ENCODE assay signal across 21 mouse cellular contexts in genomic region chr16:91229072-91229348, GRCm38 (mm10). TPM values are rescaled to one million over a fixed set of nuclear protein-coding genes. Genes with fewer than 3 reads are reported as not detected.
DNase-seq lines count a peak whose midpoint lies in the region; ATAC-seq and TF ChIP-seq lines count a peak whose summit lies in the region.
"Had no signal": no experiment of that assay in that cellular context is flagged by ENCODE, and none has a peak within 500 bp of the region (broad histone marks: within the 10 kb centered on the region; RNA-seq: fewer than 3 reads in every experiment).

No protein-coding gene starts in this region.

- H3K27ac ChIP-seq in layer of hippocampus, adult 2 months: peak overlapping the region; percentile 46; the same call in 1 of the 2 replicates
- no peak overlapping the region for H3K27ac ChIP-seq in forebrain, embryonic 11.5 days (ENCODE audit: low read depth, low read length)
- no peak overlapping the region; the same call in 1 of the 2 replicates for H3K27ac ChIP-seq in hindbrain, embryonic 16.5 days (ENCODE audit: low read depth, low read length)
- H3K27ac ChIP-seq in neural tube, embryonic 14.5 days (ENCODE audit: low read depth, low read length): no peak overlapping the region
- H3K27ac ChIP-seq: embryonic facial prominence, embryonic 12.5 days; heart, adult 2 months; intestine, embryonic 15.5 days; macrophage had no signal

- no peaks in the 10 kb centered on the region for H3K9me3 ChIP-seq in forebrain, embryonic 11.5 days (ENCODE audit: control insufficient read depth, low read length)
- H3K9me3 ChIP-seq in hindbrain, embryonic 16.5 days (ENCODE audit: control insufficient read depth, low read length): no peaks in the 10 kb centered on the region
- H3K9me3 ChIP-seq in neural tube, embryonic 14.5 days (ENCODE audit: control insufficient read depth, low read length): no peaks in the 10 kb centered on the region
- H3K9me3 ChIP-seq: embryonic facial prominence, embryonic 12.5 days; intestine, embryonic 15.5 days had no signal

- WGBS in forebrain, embryonic 11.5 days: 2% methylated on average over 10 of the region's 10 CpGs
- WGBS in hindbrain, embryonic 16.5 days: 2% methylated on average over 10 of the region's 10 CpGs
- under 1% methylated on average over 10 of the region's 10 CpGs for WGBS in neural tube, embryonic 14.5 days

- TF ChIP-seq CTCF in layer of hippocampus, adult 2 months (conservative IDR thresholded peaks at IDR 0.05): no peak

- H3K36me3 ChIP-seq in forebrain, embryonic 11.5 days (ENCODE audit: control insufficient read depth, insufficient read depth, low read length): no peaks in the 10 kb centered on the region
- no peaks in the 10 kb centered on the region for H3K36me3 ChIP-seq in hindbrain, embryonic 16.5 days (ENCODE audit: control insufficient read depth, insufficient read depth, low read length)
- H3K36me3 ChIP-seq in neural tube, embryonic 14.5 days (ENCODE audit: control insufficient read depth, insufficient read depth, low read length): no peaks in the 10 kb centered on the region
- H3K36me3 ChIP-seq: embryonic facial prominence, embryonic 12.5 days; intestine, embryonic 15.5 days had no signal

- H3K4me3 ChIP-seq in layer of hippocampus, adult 2 months: peak overlapping the region; percentile 48; the same call in 1 of the 2 replicates
- H3K4me3 ChIP-seq in forebrain, embryonic 11.5 days (ENCODE audit: low read depth, low read length): peak overlapping the region; percentile 50
- peak overlapping the region; percentile 40 for H3K4me3 ChIP-seq in hindbrain, embryonic 16.5 days (ENCODE audit: low read length)
- H3K4me3 ChIP-seq in neural tube, embryonic 14.5 days (ENCODE audit: low read depth, low read length): peak overlapping the region; percentile 10; the same call in 1 of the 2 replicates
- H3K4me3 ChIP-seq: embryonic facial prominence, embryonic 12.5 days; heart, adult 2 months; intestine, embryonic 15.5 days had no signal

- peak overlapping the region; percentile 61 for H3K4me2 ChIP-seq in forebrain, embryonic 11.5 days (ENCODE audit: low read depth, low read length, severe bottlenecking)
- peak overlapping the region; percentile 29; the same call in 1 of the 2 replicates for H3K4me2 ChIP-seq in hindbrain, embryonic 16.5 days (ENCODE audit: low read length)
- no peak overlapping the region for H3K4me2 ChIP-seq in neural tube, embryonic 14.5 days (ENCODE audit: low read depth, low read length)
- H3K4me2 ChIP-seq: embryonic facial prominence, embryonic 12.5 days; intestine, embryonic 15.5 days; lung, embryonic 14.5 days had no signal

- peaks cover 94% of the 10 kb centered on the region for H3K27me3 ChIP-seq in forebrain, embryonic 11.5 days (ENCODE audit: control insufficient read depth, insufficient read depth, low read length)
- H3K27me3 ChIP-seq in hindbrain, embryonic 16.5 days (replicated peaks; ENCODE audit: control insufficient read depth, insufficient read depth, low read length): peaks cover 67% of the 10 kb centered on the region
- H3K27me3 ChIP-seq in neural tube, embryonic 14.5 days (ENCODE audit: control insufficient read depth, insufficient read depth, low read length): peaks cover 79% of the 10 kb centered on the region

- peak overlapping the region; percentile 54 for H3K9ac ChIP-seq in forebrain, embryonic 11.5 days (ENCODE audit: low read length)
- H3K9ac ChIP-seq in hindbrain, embryonic 16.5 days (ENCODE audit: low read depth, low read length): peak overlapping the region; percentile 2; the same call in 1 of the 2 replicates
- no peak overlapping the region for H3K9ac ChIP-seq in neural tube, embryonic 14.5 days (replicated peaks; ENCODE audit: low read depth, low read length)
- H3K9ac ChIP-seq: embryonic facial prominence, embryonic 12.5 days; intestine, embryonic 15.5 days; lung, embryonic 14.5 days had no signal

- no peak for DNase-seq in layer of hippocampus, adult 2 months (ENCODE audit: low spot score in 2 of 2)
- DNase-seq in layer of hippocampus, postnatal 36 days: no peak
- peak; percentile 62 for DNase-seq in forebrain, embryonic 11.5 days (ENCODE audit: low spot score)
- DNase-seq in heart, adult 18-20 months: no peak
- no peak for DNase-seq in spleen, postnatal 36 days (ENCODE audit: low spot score in 2 of 2)
- DNase-seq: adrenal gland, adult 2 months; cerebellum, adult 9-10 months; heart, adult 2 months; heart, postnatal 10 days; lung, embryonic 14.5 days; right cerebral cortex, postnatal 14 days; thymus, postnatal 4 days had no signal

- ATAC-seq in forebrain, embryonic 11.5 days (replicated peaks; ENCODE audit: low FRiP score): no peak
- no peak for ATAC-seq in hindbrain, embryonic 16.5 days
- ATAC-seq in neural tube, embryonic 14.5 days (ENCODE audit: low read depth): no peak
- ATAC-seq: intestine, embryonic 15.5 days had no signal

- H3K4me1 ChIP-seq in forebrain, embryonic 11.5 days (replicated peaks; ENCODE audit: control insufficient read depth, insufficient read depth, low read length): peaks cover 25% of the 10 kb centered on the region; the same call in 1 of the 2 replicates
- H3K4me1 ChIP-seq in hindbrain, embryonic 16.5 days (ENCODE audit: control insufficient read depth, insufficient read depth, low read depth, low read length): peaks cover 17% of the 10 kb centered on the region
- H3K4me1 ChIP-seq in neural tube, embryonic 14.5 days (ENCODE audit: control insufficient read depth, insufficient read depth, low read length): 0 out of 2 replicates have a peak, but pooled peaks cover 3% of the 10 kb centered on the region

RNA-seq across cellular contexts. Expression of gene Olig2, which starts 3.8 kb away (rescaled TPM):
- 10 to 100 TPM; 25.2 to 27.1 TPM for total RNA-seq in layer of hippocampus, adult 2 months (2021)
- 10 to 100 TPM; 29.1 to 33.7 TPM for total RNA-seq in layer of hippocampus, postnatal 36 days (2021)
- 20.3 and 27.4 TPM in 2 replicates for polyA plus RNA-seq in forebrain, embryonic 11.5 days (2014; fragmentation: Nextera tagmentation; extraction: Ambion mirVana)
- polyA plus RNA-seq in hindbrain, embryonic 16.5 days (2015; fragmentation: Nextera tagmentation; extraction: Ambion mirVana): 6.1 and 11.4 TPM in 2 replicates
- 6.5 and 8.3 TPM in 2 replicates for polyA plus RNA-seq in neural tube, embryonic 14.5 days (2014; fragmentation: Nextera tagmentation; extraction: Ambion mirVana)
- not detected for total RNA-seq in heart, adult 18-20 months (2021)
- total RNA-seq: adrenal gland, adult 2 months; gastrocnemius, adult 8-10 months; heart, adult 2 months; heart, postnatal 10 days; liver, adult 2 months; MEL had no signal
- polyA plus RNA-seq: adrenal gland, adult 2 months; heart, adult 2 months; intestine, embryonic 15.5 days; kidney, embryonic 16.5 days; liver, adult 2 months; lung, embryonic 14.5 days; macrophage had no signal

RNA-seq across cellular contexts. Expression of gene Olig1, which starts 40.6 kb away (rescaled TPM):
- total RNA-seq in layer of hippocampus, adult 2 months (2021): 100 to 1,000 TPM in 1 of 2 experiments, 10 to 100 TPM in 1; 95.9 to 105 TPM
- 100 to 1,000 TPM; 128 to 134 TPM for total RNA-seq in layer of hippocampus, postnatal 36 days (2021)
- polyA plus RNA-seq in forebrain, embryonic 11.5 days (2014; fragmentation: Nextera tagmentation; extraction: Ambion mirVana): 9.0 and 12.3 TPM in 2 replicates
- 153 and 190 TPM in 2 replicates for polyA plus RNA-seq in hindbrain, embryonic 16.5 days (2015; fragmentation: Nextera tagmentation; extraction: Ambion mirVana)
- polyA plus RNA-seq in neural tube, embryonic 14.5 days (2014; fragmentation: Nextera tagmentation; extraction: Ambion mirVana): 49.3 and 62.2 TPM in 2 replicates
- under 1 TPM in 1 of 2 experiments, not detected in 1; 0.18 TPM for total RNA-seq in heart, adult 18-20 months (2021)
- total RNA-seq: gastrocnemius, adult 8-10 months; heart, adult 2 months; heart, postnatal 10 days; MEL had no signal
- polyA plus RNA-seq: macrophage had no signal

Comparison
In these comparisons a context has a peak if more than half of its experiments do, and no peak if none do; other contexts are left out.
1. RNA of gene Olig2, which starts 3.8 kb away (total RNA-seq): 29.1 to 33.7 TPM in layer of hippocampus, postnatal 36 days and 25.2 to 27.1 TPM in layer of hippocampus, adult 2 months; not detected in heart, adult 18-20 months; every median in the first group is over 10 times any median in the second.
2. RNA of gene Olig1, which starts 40.6 kb away (total RNA-seq): 128 to 134 TPM in layer of hippocampus, postnatal 36 days and 95.9 to 105 TPM in layer of hippocampus, adult 2 months; 0.18 TPM in heart, adult 18-20 months; every median in the first group is over 10 times any median in the second.
3. Peak in every context shown above with its lines, with median percentiles within 50 percentile points of each other: H3K4me3 ChIP-seq.